Mouse (Mus musculus) heart, adult 11 months (tissue): ENCODE measurements at regions not wholly inside any gene's neighbourhood (a gene's known extent, or its start where the extent isn't known, plus 50 kb on each side); places are given as distances from the start of the nearest gene placed in this dataset.

Experiments
- DNase-seq: peaks from one replicate; pipeline ENCODE4 v3.0.0; 2022

GRCm38 (mm10) chr15:67373030-67373429 lies 872.3 kb upstream of the Lrrc6 start:
- no peak for DNase-seq

- no peak for DNase-seq
Observed at GRCm38 (mm10) chr15:67364099-67364756, 863.5 kb upstream of the Lrrc6 start.

DNA sequence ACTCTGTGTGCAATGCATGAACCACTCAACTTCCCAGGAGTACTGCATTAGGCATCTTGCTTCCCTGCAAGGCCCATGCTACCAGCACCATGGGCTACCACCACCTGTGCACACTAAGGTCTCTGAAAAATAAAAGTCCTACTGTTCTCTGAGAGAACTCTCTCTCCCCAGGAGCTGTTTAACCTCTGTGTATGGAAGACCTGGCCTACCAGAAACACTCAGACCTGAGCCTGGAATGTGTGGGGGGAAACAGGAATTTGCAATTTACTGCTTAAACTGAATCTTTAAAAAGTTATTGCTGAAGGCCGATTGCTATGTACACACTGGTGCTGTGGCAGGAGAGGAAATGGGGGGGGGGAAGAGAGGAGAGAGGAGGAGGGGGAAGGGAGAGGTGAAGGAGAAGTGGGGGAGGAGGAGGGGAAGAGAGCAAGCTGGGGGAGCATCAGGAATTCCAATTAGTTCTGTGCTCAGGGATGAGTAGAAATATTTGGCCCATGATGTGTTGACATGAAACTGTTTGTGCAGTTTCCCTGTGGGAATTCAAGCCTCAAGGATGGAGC lies 860.4 kb upstream of the Lrrc6 start:
- DNase-seq: peak; percentile 75

GRCm38 (mm10) chr15:67357867-67358266 lies 857.2 kb upstream of the Lrrc6 start:
- DNase-seq: peak; percentile 74

DNA sequence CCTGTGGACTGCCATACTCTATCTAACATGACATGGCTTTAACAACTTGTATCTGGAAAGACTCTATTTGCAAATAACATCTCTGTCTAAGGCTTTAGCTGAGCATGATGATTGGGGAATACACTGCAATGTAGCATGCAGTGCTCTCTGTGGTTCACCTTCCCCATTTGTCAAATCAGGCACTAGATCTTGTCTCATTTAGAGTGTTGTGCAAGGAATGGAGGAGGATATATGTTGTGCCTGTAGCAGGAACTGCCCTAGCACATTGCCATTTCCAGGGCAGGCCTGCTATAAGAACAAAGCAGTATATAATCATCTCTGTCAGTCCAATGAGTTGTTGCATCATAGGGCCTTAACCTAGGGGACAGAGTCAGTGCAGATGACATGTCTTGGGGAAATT lies 854.6 kb upstream of the Lrrc6 start:
- DNase-seq: peak; percentile 23

- no peak for DNase-seq
Observed at GRCm38 (mm10) chr15:67354598-67355159, 854.0 kb upstream of the Lrrc6 start.

- DNase-seq: no peak
Observed at GRCm38 (mm10) chr15:67349501-67349900, 848.8 kb upstream of the Lrrc6 start.

GRCm38 (mm10) chr15:67345179-67346148 lies 844.8 kb upstream of the Lrrc6 start:
- peak; percentile 93 for DNase-seq

- no peak for DNase-seq
Observed at GRCm38 (mm10) chr15:67342050-67342449, 841.3 kb upstream of the Lrrc6 start.

DNA sequence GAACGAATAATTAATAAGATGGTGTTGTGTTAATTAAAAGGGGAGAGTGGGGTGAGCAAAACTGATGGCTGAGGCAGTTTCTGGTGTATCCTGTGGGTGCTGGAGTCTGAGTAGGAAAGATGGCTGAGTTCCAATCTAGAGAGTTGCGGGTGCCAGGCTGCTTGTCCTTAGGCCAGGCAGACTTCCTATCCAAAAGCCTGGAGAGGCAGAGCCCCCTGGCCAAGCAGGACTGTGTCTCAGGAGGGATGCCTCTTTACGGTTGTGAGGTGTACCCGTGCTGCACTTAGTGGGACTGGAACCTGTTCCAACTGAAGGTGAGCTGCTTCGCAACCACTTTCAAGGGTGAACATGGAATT lies 836.3 kb upstream of the Lrrc6 start:
- no peak for DNase-seq

DNA sequence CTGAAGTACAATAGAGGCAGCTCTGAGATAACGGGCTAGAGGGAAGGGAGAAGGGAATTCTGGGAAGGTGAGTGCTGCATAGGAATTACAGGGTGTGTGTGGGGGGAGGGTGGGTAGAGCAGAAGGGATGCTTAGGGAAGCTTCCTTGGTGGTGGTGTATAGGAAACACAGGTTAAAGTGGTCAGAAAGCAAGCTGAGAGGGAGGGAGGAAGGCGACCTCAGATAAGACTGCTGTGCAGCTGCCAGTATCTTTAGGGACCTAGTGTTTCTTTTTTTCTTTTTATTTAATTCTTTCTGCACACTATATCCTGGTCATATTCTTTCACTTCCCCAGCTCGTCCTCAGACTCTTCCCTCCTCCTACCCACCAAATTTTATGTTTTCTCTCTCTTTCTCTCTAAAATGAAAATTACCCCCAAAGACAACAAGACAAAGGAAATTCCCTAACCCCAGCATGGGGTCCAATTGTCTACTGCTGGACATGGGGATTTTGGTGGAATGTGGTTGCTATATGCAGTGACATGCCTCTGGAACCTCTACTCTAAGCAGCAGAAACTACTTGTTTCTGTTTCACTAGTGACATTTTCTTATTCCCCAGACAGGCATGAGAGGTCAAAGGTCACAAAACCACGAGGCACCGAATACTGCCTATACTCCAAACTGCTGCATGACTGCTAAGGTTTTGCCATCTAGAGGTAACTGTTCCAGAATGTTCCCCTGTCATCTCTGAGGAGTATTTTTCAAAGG lies 835.8 kb upstream of the Lrrc6 start:
- DNase-seq: no peak

GRCm38 (mm10) chr15:67332521-67332920 lies 831.8 kb upstream of the Lrrc6 start:
- DNase-seq: no peak

- no peak for DNase-seq
Observed at GRCm38 (mm10) chr15:67320292-67320691, 819.6 kb upstream of the Lrrc6 start.

GRCm38 (mm10) chr15:67315202-67315601 lies 814.5 kb upstream of the Lrrc6 start:
- no peak for DNase-seq

DNA sequence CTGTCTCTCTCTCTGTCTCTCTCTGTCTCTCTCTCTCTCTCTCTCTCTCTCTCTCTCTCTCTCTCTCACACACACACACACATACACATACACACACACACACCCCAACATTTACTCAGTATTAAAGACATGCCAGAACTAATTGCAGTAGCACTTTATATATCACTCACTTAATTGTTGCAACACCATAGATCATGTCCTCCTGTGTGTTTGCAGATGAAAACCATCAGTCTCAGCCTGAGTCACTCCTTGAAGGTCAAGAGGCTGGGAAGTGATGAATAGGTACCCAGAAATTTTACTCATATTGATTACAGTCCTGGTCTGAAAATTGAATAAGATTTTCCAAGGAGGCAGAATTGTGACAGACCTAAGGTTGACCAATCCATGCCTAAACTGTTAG lies 812.9 kb upstream of the Lrrc6 start:
- no peak for DNase-seq

DNA sequence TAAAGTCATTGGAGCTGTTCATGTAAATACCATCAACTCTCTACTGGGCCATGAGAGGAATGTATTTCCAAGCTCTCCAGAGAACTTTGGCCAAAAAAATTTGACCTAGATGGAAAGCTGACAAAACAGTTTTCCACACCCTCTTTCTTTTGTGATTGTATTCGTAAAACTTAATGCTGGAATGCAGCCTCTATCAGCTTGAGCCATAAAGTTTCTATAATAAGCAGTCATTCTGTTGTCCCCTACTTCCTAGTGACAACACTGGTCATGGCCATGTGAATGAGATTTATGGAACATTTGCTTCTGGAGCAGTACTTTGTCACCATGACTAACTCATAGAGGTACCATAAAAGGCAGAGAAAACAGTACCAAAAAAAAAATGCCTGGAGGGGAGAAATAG lies 805.0 kb upstream of the Lrrc6 start:
- no peak for DNase-seq

- no peak for DNase-seq
Observed at GRCm38 (mm10) chr15:67303804-67304203, 803.1 kb upstream of the Lrrc6 start.

GRCm38 (mm10) chr15:67301871-67302363 lies 801.2 kb upstream of the Lrrc6 start:
- DNase-seq: peak; percentile 99

DNA sequence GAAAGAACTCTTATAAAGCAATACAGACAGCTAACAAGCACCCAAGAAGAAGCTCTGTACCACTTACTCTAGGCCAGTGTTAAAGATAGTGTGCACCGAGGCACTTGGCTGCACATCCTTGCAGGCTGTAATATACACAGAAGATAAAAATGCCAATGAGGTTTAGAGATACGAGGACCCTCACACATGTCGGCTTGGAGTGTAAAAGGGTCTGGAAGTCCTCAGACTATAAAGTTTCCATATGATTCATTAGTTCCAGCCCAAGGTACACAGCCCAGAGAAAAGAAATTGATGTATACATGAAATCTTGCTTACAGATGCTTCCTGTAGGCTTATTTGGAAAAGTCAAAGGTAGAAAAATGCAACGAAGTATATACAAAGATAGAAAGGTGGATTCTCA lies 800.3 kb upstream of the Lrrc6 start:
- peak; percentile 80 for DNase-seq

DNA sequence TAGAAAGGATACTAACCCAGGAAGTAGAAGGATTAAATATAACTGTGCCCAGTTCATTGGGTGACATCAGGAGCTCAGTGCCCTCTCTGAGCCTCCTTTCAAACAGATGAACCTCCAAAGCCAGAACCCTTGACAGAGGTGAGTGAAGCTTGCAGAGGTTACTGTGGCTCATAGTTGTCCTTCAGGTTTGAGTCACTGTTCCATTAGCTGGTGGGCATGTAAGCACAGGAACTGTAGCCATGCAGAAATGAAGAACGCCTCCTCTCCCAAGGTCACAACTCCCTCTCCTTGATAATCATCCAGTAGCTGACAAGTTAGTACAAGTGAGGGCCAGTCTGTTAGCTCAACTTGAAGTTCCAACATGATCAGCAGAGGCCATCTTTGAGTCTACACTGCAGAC lies 794.1 kb upstream of the Lrrc6 start:
- DNase-seq: peak; percentile 48

GRCm38 (mm10) chr15:67289749-67290148 lies 789.0 kb upstream of the Lrrc6 start:
- DNase-seq: peak; percentile 92

DNA sequence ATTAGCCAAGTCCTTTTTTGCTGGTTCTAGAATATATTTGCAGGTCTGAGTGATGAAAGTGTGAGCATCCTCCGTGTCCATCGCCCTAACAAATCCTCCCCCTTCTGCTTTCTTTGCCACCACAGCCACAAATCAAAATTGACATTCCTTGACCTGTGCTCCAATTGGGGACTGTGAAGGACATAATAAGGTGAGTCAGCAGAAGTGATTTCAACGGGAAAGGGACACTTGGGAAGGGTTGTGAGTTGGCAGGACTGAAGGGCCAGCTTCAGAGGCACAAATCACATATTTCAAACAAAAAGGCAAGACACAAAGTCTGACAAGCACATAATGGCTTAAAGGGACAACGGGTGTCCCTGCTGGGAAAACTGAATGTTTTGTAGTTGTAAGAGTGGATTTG lies 784.2 kb upstream of the Lrrc6 start:
- peak; percentile 25 for DNase-seq
